Mouse (Mus musculus): ENCODE results near the gene Gm5155. TPM values are rescaled to one million over a fixed set of nuclear protein-coding genes. Genes with fewer than 3 reads are reported as not detected.
"Not testable (repeated sequence)": the region's sequence is repeated elsewhere in the genome, so short reads cannot be mapped to it uniquely, and the experiment has no call there.

The Gm5155 gene
- not detected for total RNA-seq (2021)
- long read RNA-seq, experiment 1 = 0 reads
- long read RNA-seq, experiment 2 = 0 reads

DNA sequence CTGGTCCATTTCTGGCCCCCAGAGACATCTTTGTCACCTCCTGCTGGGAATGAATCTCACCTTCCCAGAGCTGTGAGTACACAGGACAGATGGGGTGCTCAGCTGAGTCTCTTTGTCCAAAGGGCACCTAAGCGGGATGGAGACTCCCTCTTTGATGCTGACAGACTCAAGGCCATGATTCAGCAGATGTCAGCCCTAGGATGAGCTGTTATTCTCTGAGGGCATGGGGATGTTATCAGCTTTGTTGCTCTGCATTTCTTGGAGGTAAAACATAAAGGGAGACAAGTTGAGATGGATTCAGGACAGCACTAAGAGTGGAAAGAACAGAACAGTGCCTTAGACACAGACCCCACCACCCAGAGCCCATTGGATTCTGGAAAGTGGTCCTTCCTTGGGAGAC is at the start of gene Gm5155:
Gene Gm5155 (plus strand): TSS at position 301 of the 400 bp plus-strand sequence.
- Histone ChIP-seq H3K4me3 (no peak within 1 kb of the TSS), H3K27ac (no peak within 1 kb of the TSS)
- intact Hi-C loops (cut with DNase I) = no loop called here
- TF ChIP-seq CTCF (IDR thresholded peaks at IDR 0.05) = no peak
- DNase-seq (ENCODE audit: extremely low spot score in 1 of 2, low spot score in 2 of 2) = no peak

DNA sequence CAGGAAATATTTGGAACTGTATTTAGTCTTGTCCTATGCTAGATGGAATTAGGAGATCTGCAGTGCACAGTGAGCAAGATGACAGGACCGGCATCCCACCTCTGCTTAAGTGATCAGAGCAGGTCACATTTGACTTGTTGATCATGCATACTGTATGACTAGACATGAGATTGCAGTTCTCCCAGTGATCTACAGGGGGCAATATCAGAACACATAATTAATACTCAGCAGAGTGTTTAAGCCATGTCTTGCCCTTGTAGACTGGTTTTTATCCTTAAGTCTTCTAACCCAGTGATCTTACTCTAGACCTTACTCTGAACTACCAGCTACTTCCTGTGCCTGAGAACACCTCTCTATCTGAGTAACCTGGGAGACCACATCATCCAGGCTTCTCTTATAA is 791 bp upstream of the Gm5155 start:
- no peak overlapping the region for H3K4me3 ChIP-seq
- no peak overlapping the region for H3K27ac ChIP-seq
- intact Hi-C loops (cut with DNase I) = no loop called here
- TF ChIP-seq CTCF (IDR thresholded peaks at IDR 0.05) = no peak
- no peak for DNase-seq (ENCODE audit: extremely low spot score in 1 of 2, low spot score in 2 of 2)

DNA sequence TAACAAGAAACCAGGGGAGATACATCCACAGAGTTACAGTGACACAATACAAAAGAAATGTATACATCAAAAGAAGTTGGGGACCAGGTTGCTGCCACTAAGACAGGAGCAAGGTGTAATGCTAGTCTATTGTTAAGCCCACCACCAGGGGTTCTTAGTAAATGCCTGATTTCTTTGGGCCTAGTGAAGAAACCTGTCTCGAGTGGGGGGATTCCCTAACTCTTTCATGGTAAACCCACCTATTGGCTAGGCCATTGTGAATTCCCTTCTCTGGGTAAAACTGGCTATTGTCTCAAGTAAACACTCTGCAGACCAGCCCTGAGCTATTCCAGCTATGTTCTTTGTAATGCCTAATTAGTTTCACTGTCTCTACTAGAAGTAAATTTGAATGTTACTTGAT is 23.8 kb downstream of the Gm5155 start:
- DNase-seq (ENCODE audit: extremely low spot score in 1 of 2, low spot score in 2 of 2); intact Hi-C loops (cut with DNase I); H3K4me3 ChIP-seq; H3K27ac ChIP-seq: not testable (repeated sequence)

DNA sequence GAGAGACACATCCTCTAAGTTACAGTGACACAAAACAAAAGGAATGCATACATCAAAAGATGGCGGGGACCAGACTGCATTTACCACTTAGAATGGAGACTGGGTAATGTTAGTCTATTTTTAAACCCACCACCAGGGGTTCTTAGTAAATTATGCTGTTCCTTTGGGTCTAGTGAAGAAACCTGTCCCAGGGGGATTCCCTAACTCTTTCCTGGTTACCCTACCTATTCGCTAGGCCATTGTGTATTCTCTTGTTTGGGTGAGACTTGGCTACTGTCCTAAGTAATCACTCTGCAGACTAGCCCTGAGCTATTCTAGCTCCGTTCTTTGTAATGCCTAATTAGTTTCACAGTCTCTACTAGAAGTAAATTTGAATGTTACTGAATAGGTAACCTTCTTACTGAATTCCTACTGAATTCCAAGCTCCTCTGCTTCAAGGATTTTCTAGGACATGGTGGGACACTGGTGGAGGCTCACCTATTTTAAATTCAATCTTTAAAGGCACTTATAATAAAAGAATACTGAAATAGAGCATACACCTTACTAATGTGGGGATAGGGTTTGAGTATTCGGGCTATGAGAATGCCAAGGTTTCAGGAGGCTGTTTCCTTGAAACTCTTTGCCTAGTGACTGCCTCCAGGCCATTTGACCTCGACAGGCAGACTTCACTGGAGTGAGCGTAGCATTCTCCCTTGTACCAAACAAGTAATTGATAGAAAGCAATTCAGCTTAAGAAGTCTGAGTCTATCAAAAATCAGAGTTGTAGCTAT is 31.8 kb downstream of the Gm5155 start:
- intact Hi-C loops (cut with DNase I) = no loop called here

More for the DNA sequence above, 31.8 kb downstream of the Gm5155 start:
- H3K4me3 ChIP-seq = no peak overlapping the region
- no peak overlapping the region for H3K27ac ChIP-seq
- no peak for TF ChIP-seq CTCF (IDR thresholded peaks at IDR 0.05)
- DNase-seq (ENCODE audit: extremely low spot score in 1 of 2, low spot score in 2 of 2) = no peak

Other genes starting within 250 kb of the Gm5155 start
- not detected for gene Ceacam5, start 158.5 kb upstream of the Gm5155 start, total RNA-seq (2021)
- not detected for gene Ceacam14, start 59.1 kb upstream of the Gm5155 start, total RNA-seq (2021)
- gene Ceacam11, start 100.4 kb downstream of the Gm5155 start, total RNA-seq (2021) = not detected
- not detected for gene Ceacam13, start 138.1 kb downstream of the Gm5155 start, total RNA-seq (2021)
- gene Ceacam12, start 194.2 kb downstream of the Gm5155 start, total RNA-seq (2021) = not detected

All from left cerebral cortex, adult 2 months (tissue).